Mouse (Mus musculus): ENCODE data around the gene Srpk2. TPM values are rescaled to one million over a fixed set of nuclear protein-coding genes. Genes with fewer than 3 reads are reported as not detected.
A peak's percentile ranks its signal among the peaks of the same experiment; 100 is the strongest.
"Not testable (repeated sequence)": the region's sequence is repeated elsewhere in the genome, so short reads cannot be mapped to it uniquely, and the experiment has no call there.

Gene Srpk2
- polyA plus RNA-seq, 1 experiment from 2014 or later = 57.1 TPM

- H3K27me3 ChIP-seq (replicated peaks; ENCODE audit: low read depth, poor library complexity, severe bottlenecking) = no peaks in the 10 kb centered on the region
- no peak for DNase-seq (ENCODE audit: low spot score)
- no peak overlapping the region for H3K27ac ChIP-seq (replicated peaks)
- no peaks in the 10 kb centered on the region for H3K36me3 ChIP-seq (replicated peaks)
- no peak overlapping the region for H3K4me3 ChIP-seq
- 79% methylated on average over 5 of the region's 5 CpGs for WGBS
- H3K9me3 ChIP-seq = no peaks in the 10 kb centered on the region
- H3K4me1 ChIP-seq = 0 out of 2 replicates have a peak, but pooled peaks cover 3% of the 10 kb centered on the region
Observed at GRCm38 (mm10) chr5:23658017-23658416, 26.4 kb downstream of the Srpk2 start.

GRCm38 (mm10) chr5:23656590-23656989 is 27.8 kb downstream of the Srpk2 start:
- Histone ChIP-seq H3K36me3 (replicated peaks) (no peaks in the 10 kb centered on the region), H3K4me3 (no peak overlapping the region), H3K4me1 (0 out of 2 replicates have a peak, but pooled peaks cover 3% of the 10 kb centered on the region), H3K9me3 (no peaks in the 10 kb centered on the region), H3K27ac (replicated peaks) (no peak overlapping the region), H3K27me3 (replicated peaks; ENCODE audit: low read depth, poor library complexity, severe bottlenecking) (no peaks in the 10 kb centered on the region)
- WGBS = 96% methylated on average over 4 of the region's 4 CpGs
- DNase-seq (ENCODE audit: low spot score) = no peak

- no peaks in the 10 kb centered on the region for H3K36me3 ChIP-seq (replicated peaks)
- WGBS = 79% methylated on average over 1 of the region's 1 CpGs
- H3K4me3 ChIP-seq = no peak overlapping the region
- no peak overlapping the region for H3K27ac ChIP-seq (replicated peaks)
- no peak for DNase-seq (ENCODE audit: low spot score)
- H3K27me3 ChIP-seq (replicated peaks; ENCODE audit: low read depth, poor library complexity, severe bottlenecking) = no peaks in the 10 kb centered on the region
- no peaks in the 10 kb centered on the region for H3K9me3 ChIP-seq
- H3K4me1 ChIP-seq = 0 out of 2 replicates have a peak, but pooled peaks cover 3% of the 10 kb centered on the region
Observed at GRCm38 (mm10) chr5:23655030-23655429, 29.4 kb downstream of the Srpk2 start.

- H3K36me3 ChIP-seq (replicated peaks) = no peaks in the 10 kb centered on the region
- 0 out of 2 replicates have a peak, but pooled peaks cover 3% of the 10 kb centered on the region for H3K4me1 ChIP-seq
- no peak overlapping the region for H3K27ac ChIP-seq (replicated peaks)
- WGBS = 80% methylated on average over 7 of the region's 7 CpGs
- H3K4me3 ChIP-seq = no peak overlapping the region
- H3K9me3 ChIP-seq = no peaks in the 10 kb centered on the region
- no peaks in the 10 kb centered on the region for H3K27me3 ChIP-seq (replicated peaks; ENCODE audit: low read depth, poor library complexity, severe bottlenecking)
- peak; percentile 17 for DNase-seq (ENCODE audit: low spot score)
Observed at GRCm38 (mm10) chr5:23652326-23652725, 32.1 kb downstream of the Srpk2 start.

GRCm38 (mm10) chr5:23651786-23652185 is 32.6 kb downstream of the Srpk2 start:
- no peaks in the 10 kb centered on the region for H3K9me3 ChIP-seq
- no peaks in the 10 kb centered on the region for H3K27me3 ChIP-seq (replicated peaks; ENCODE audit: low read depth, poor library complexity, severe bottlenecking)
- DNase-seq (ENCODE audit: low spot score) = no peak
- no peaks in the 10 kb centered on the region for H3K36me3 ChIP-seq (replicated peaks)
- 0 out of 2 replicates have a peak, but pooled peaks cover 3% of the 10 kb centered on the region for H3K4me1 ChIP-seq
- no peak overlapping the region for H3K4me3 ChIP-seq
- WGBS = 83% methylated on average over 3 of the region's 3 CpGs
- no peak overlapping the region for H3K27ac ChIP-seq (replicated peaks)

- Histone ChIP-seq H3K27me3 (replicated peaks; ENCODE audit: low read depth, poor library complexity, severe bottlenecking) (no peaks in the 10 kb centered on the region), H3K36me3 (replicated peaks) (no peaks in the 10 kb centered on the region), H3K27ac (replicated peaks) (0 out of 2 replicates have a peak overlapping the region, but pooled peaks have one; percentile 24), H3K4me1 (0 out of 2 replicates have a peak, but pooled peaks cover 1% of the 10 kb centered on the region), H3K9me3 (no peaks in the 10 kb centered on the region), H3K4me3 (no peak overlapping the region)
- no peak for DNase-seq (ENCODE audit: low spot score)
- WGBS = 69% methylated on average over 3 of the region's 3 CpGs
Observed at GRCm38 (mm10) chr5:23650504-23650903, 33.9 kb downstream of the Srpk2 start.

GRCm38 (mm10) chr5:23649246-23649645 is 35.2 kb downstream of the Srpk2 start:
- H3K27me3 ChIP-seq (replicated peaks; ENCODE audit: low read depth, poor library complexity, severe bottlenecking) = no peaks in the 10 kb centered on the region
- 91% methylated on average over 2 of the region's 2 CpGs for WGBS
- H3K4me3 ChIP-seq = no peak overlapping the region
- H3K36me3 ChIP-seq (replicated peaks) = no peaks in the 10 kb centered on the region
- DNase-seq (ENCODE audit: low spot score) = no peak
- no peaks in the 10 kb centered on the region for H3K9me3 ChIP-seq
- no peak overlapping the region for H3K27ac ChIP-seq (replicated peaks)
- H3K4me1 ChIP-seq = peaks cover 4% of the 10 kb centered on the region

GRCm38 (mm10) chr5:23645671-23646070 is 38.7 kb downstream of the Srpk2 start:
- no peak overlapping the region for H3K27ac ChIP-seq (replicated peaks)
- H3K9me3 ChIP-seq = no peaks in the 10 kb centered on the region
- 85% methylated on average over 3 of the region's 3 CpGs for WGBS
- peaks cover 7% of the 10 kb centered on the region for H3K4me1 ChIP-seq
- H3K36me3 ChIP-seq (replicated peaks) = no peaks in the 10 kb centered on the region
- no peak overlapping the region for H3K4me3 ChIP-seq
- H3K27me3 ChIP-seq (replicated peaks; ENCODE audit: low read depth, poor library complexity, severe bottlenecking) = no peaks in the 10 kb centered on the region
- no peak for DNase-seq (ENCODE audit: low spot score)

GRCm38 (mm10) chr5:23639193-23639592 is 45.2 kb downstream of the Srpk2 start:
- not testable (repeated sequence) for H3K36me3 ChIP-seq (replicated peaks); H3K27ac ChIP-seq (replicated peaks); H3K27me3 ChIP-seq (replicated peaks; ENCODE audit: low read depth, poor library complexity, severe bottlenecking); H3K9me3 ChIP-seq; H3K4me3 ChIP-seq; H3K4me1 ChIP-seq; DNase-seq (ENCODE audit: low spot score)

- no peak overlapping the region for H3K4me3 ChIP-seq
Observed at GRCm38 (mm10) chr5:23638023-23638422, 46.4 kb downstream of the Srpk2 start.

GRCm38 (mm10) chr5:23637337-23637736 is 47.1 kb downstream of the Srpk2 start:
- Histone ChIP-seq H3K4me1 (no peaks in the 10 kb centered on the region), H3K27me3 (replicated peaks; ENCODE audit: low read depth, poor library complexity, severe bottlenecking) (no peaks in the 10 kb centered on the region), H3K27ac (replicated peaks) (no peak overlapping the region), H3K9me3 (no peaks in the 10 kb centered on the region), H3K36me3 (replicated peaks) (no peaks in the 10 kb centered on the region), H3K4me3 (no peak overlapping the region)
- 96% methylated on average over 8 of the region's 8 CpGs for WGBS
- no peak for DNase-seq (ENCODE audit: low spot score)

More at GRCm38 (mm10) chr5:23638023-23638422, 46.4 kb downstream of the Srpk2 start:
- Histone ChIP-seq H3K27me3 (replicated peaks; ENCODE audit: low read depth, poor library complexity, severe bottlenecking) (no peaks in the 10 kb centered on the region), H3K4me1 (no peaks in the 10 kb centered on the region), H3K9me3 (no peaks in the 10 kb centered on the region), H3K27ac (replicated peaks) (no peak overlapping the region), H3K36me3 (replicated peaks) (no peaks in the 10 kb centered on the region)
- DNase-seq (ENCODE audit: low spot score) = no peak
- WGBS = 87% methylated on average over 4 of the region's 4 CpGs

- Histone ChIP-seq H3K27ac (replicated peaks) (no peak overlapping the region), H3K9me3 (no peaks in the 10 kb centered on the region), H3K4me1 (peaks cover 3% of the 10 kb centered on the region; the same call in 1 of the 2 replicates), H3K4me3 (no peak overlapping the region), H3K36me3 (replicated peaks) (no peaks in the 10 kb centered on the region), H3K27me3 (replicated peaks; ENCODE audit: low read depth, poor library complexity, severe bottlenecking) (no peaks in the 10 kb centered on the region)
- DNase-seq (ENCODE audit: low spot score) = no peak
- WGBS = 64% methylated on average over 1 of the region's 1 CpGs
Observed at GRCm38 (mm10) chr5:23631490-23631889, 52.9 kb downstream of the Srpk2 start.

- H3K9me3 ChIP-seq = no peaks in the 10 kb centered on the region
- H3K4me3 ChIP-seq = no peak overlapping the region
Observed at GRCm38 (mm10) chr5:23627221-23627620, 57.2 kb downstream of the Srpk2 start.

More at GRCm38 (mm10) chr5:23627221-23627620, 57.2 kb downstream of the Srpk2 start:
- Histone ChIP-seq H3K36me3 (replicated peaks) (no peaks in the 10 kb centered on the region), H3K27ac (replicated peaks) (no peak overlapping the region), H3K4me1 (peaks cover 3% of the 10 kb centered on the region; the same call in 1 of the 2 replicates), H3K27me3 (replicated peaks; ENCODE audit: low read depth, poor library complexity, severe bottlenecking) (no peaks in the 10 kb centered on the region)
- WGBS = 91% methylated on average over 5 of the region's 5 CpGs
- DNase-seq (ENCODE audit: low spot score) = no peak

Data from embryonic facial prominence, embryonic 10.5 days (tissue).